Mouse (Mus musculus): ENCODE results near the gene Zscan10.
"Not testable (repeated sequence)": the region's sequence is repeated elsewhere in the genome, so short reads cannot be mapped to it uniquely, and the experiment has no call there.

The Zscan10 gene

DNA sequence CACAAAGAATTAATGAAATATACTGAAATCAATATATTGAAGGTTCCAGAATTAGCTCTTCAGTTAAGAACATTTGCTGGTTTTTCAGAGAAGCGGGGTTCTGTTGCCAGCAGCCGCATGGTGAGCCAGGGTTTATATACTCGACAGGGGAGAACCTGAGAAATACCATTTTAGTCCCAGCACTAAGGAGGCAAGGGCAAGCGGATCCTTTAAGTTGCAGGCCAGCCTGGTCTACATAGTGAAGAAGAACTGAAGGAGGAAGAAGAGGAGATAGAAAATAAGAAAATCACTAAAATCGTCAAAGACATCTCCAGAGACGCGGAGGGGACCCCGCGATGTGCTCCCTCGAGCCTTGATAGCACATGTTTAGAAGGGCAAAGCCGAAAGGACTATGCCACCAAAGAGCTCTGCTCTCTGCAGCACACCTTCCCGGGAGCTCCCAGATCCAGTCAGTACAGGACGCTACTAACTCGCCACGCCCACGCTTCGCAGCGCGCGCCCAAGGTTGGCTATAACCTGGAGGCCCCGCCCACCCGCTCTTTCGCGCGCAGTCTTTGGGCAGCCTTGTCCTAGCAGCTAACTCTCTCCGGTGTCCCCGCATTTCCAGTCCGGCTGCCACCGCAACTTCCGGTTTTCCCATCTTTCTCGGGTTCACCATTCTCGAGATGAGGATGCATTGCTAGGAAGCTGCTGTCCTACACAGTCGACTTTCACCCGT is 8.3 kb upstream of the Zscan10 start:
- peak; percentile 95 for DNase-seq (ENCODE audit: low spot score)

DNA sequence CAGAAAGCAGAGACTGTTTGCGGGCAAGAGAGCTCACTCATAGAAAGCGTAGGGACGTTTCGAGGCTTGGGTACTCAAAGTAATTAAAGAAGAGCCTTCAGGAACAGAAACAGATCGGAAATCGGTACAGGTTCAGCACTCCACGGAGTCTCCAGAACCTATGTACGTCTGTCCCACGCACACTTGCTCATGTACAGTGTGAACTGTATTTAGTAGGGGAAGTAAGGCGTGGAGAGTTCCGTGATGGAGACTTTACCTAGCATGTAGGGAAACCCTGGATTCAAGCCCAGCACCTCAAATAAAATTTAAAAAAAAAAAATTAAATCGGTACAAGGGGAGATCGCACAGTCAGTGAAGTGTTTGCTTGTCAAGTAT is 7.7 kb upstream of the Zscan10 start:
- no peak for DNase-seq (ENCODE audit: low spot score)

DNA sequence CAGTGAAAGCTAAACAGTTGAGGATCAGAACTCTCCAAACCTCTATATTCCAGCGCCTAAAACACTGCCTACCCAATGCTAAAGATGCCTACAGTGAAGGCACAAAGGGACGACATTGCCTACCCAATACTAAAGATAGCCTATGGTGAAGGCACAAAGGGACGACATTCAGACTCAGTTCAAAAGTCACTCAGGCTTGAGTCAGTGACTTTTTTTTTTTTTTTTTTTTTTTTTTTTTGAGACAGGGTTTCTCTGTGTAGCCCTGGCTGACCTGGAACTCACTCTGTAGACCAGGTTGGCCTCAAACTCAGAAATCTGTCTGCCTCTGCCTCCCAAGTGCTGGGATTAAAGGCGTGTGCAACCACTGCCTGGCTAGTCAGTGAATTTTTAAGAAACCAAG is 5.5 kb upstream of the Zscan10 start:
- DNase-seq (ENCODE audit: low spot score): not testable (repeated sequence)

DNA sequence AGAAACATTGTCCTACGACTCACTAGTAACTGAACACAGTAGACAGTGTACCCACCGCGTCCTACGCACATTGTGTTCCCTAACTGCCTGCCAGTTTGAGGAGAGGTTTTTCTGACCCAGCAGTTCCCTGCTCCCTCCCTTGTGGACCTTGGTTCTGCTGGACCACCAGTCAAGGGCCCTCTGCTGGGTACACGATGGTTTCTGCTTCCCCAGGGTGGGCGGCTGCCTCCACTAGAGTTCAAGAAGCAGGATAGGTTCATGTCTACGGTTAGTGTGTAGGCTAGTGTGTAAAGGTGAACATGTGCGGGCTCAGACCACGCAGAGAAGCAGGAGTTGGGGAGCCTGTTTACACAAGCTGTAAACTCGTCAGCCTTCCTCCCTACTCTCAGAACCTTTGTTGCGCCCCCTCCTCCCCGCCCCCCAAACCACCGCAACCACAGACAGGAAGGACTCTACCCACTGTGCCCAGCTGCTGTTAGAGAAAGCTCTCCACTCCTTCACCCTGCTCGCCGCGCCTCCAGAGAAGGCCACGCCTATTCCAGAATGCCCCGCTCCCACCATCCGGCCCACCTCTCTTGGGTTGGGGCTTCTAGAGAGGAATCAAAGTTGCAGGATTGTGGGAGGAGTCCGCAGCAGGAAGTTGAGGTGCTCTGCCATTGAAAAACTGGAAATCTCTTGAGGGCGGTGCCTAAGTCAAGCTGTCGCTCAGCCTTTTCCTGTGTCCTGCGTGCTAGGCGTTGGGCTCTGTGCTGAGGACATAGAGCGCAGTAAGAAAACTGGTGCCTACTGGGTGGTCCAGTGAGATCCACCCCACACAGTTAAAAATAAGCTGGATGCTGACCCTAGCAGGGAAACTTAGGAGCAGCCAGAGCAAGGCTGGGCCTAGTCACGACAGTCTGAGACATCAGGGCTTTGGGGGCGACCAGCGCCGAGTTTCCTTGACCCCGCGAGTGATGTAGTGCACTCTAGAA is 1.8 kb upstream of the Zscan10 start, which contains the start of gene Zfp13:
Gene Zfp13, minus strand, starts transcription at position 906 of the 971 bp plus-strand sequence.
- DNase-seq (ENCODE audit: low spot score): peak; percentile 94

DNA sequence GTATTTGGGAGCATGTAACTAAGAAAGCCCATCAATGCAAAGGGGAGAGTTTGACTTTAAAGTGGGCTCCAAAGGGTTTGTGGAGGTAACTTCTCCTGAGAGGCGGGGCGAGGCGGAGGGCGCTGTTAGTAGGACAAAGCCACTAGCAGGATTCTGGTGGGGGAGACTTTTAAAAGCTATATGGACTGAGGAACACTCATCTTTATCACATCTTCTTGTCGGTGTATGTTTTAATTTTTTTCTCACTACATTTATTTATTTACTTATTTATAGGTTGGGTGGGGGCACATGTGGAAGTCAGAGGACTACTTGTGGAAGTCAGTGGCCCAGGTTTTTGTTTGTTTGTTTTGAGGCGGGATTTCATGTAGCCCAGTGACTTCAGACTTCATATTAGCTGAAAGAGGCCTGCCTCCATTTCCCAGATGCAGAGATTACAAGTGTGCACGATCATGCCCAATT is 1.0 kb upstream of the Zscan10 start:
- DNase-seq (ENCODE audit: low spot score): no peak

DNA sequence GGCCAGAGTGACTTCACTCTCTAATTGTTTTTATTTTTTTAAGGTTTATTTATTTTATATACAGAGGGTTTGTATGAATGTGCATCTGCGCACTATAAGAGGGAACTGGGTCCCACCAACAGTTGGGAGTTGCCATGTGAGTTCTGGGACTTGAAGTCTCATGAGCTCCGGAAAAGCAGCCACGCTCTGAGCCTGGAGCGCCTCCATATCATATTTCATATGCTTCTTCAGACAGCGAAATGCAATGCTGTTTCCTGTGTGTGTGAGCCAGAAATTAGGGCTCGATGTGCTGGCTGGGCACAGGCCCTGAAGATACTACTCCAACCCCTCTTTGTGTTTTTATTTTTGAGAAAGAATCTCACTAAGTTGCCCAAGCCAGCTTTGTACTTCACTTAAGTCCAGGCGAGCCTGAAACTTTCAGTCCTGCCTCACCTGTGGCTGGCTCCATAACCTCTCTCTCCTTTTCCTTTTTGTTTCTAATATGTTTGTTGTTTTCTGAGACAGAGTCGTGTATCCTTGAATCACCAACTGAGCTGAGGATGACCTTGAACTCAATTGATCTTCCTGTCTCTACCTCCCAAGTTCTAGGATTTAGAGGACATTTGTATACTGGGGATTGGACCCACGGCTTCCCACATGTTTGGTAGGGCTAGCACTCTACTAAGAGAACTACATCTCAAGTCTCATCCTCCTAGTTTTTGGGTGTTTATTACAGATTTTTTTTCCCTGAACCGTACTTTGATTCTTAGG is 1.4 kb downstream of the Zscan10 start:
- DNase-seq (ENCODE audit: low spot score): no peak

DNA sequence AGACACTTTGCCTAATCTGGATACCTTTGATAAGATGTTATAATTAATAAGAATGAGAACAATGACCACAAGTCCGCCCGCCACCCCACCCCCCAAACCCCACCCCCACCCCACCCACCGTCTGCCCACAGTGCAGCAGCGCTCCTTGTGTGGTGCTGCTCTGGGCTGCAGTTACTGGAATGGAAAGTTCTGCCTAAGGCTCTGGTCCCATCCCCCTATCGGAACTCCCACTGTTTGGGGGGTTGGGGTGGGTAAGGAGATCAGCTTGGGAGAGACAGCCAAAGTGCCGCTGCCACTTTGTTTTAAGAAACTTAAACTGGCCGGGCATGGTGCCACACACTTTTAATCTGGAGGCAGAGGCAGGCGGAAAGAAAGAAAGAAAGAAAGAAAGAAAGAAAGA is 2.4 kb downstream of the Zscan10 start:
- DNase-seq (ENCODE audit: low spot score): no peak

DNA sequence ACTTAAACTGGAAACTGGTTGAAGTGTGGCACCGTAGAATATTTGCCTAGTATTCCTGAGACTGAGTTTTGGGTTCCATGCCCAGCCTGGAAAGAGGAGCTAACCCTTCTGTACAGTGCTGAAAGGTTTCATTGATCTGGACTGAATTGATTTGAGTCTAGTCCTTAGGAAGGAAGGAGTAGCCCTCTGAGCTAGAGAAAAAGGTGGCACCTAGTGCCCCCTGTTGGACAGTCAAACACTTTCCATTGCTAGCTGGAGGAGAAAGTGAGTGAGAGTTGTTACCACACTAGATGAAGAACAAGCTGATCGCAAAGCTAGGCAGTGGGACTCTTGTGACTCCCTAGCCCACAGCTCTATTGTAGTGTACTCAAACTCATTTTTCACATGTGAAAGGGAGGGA is 2.9 kb downstream of the Zscan10 start:
- peak; percentile 20 for DNase-seq (ENCODE audit: low spot score)

DNA sequence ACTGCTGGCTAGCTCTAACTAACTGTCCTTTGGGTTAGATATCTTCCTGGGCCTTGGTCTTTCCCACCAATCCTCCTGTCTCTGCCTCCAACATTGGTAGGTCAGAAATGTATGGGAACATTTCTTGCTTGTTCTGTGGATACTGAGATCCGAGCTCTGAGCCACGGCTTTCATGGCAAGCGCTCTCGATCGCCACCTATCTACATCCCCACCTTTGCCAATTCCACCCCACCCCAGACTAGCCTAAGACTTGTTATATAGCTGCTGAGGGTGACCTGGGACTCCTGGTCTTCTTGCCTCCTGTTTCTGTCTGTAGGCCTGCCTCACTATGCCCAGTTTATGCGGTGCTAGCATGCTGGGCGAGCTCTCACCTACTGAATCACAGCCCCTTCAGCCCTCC is 3.7 kb downstream of the Zscan10 start:
- DNase-seq (ENCODE audit: low spot score): no peak

DNA sequence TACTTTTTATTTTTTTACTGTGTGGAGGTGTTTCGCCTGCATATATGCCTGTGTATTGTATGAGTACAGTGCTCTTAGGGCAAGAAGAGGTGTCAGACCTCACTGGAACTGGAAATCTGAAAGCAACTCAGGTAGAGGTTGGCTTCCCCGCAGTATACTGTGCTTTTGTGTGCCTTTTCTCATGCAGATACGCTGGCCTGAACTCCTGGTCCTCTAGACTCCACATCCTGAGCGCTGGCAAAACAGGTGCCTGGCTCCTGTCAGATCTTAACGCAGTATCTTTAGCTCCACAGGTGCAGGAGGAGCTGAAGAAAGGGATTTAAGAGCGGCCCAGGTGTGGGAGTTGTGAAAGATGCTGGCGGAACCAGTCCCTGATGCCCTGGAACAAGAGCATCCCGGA is 4.6 kb downstream of the Zscan10 start:
- no peak for DNase-seq (ENCODE audit: low spot score)

DNA sequence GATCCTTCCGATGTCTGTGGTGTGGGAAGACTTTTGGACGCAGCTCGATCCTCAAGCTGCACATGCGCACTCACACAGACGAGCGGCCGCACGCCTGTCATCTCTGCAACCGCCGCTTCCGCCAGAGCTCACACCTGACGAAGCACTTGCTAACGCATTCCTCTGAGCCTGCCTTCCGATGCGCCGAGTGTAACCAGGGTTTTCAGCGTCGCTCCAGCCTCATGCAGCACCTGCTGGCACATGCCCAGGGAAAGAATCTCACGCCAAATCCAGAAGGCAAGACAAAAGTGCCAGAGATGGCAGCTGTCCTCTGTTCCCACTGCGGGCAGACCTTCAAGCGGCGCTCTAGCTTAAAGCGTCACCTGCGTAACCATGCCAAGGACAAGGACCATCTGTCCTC is 9.0 kb downstream of the Zscan10 start:
- DNase-seq (ENCODE audit: low spot score): no peak

DNA sequence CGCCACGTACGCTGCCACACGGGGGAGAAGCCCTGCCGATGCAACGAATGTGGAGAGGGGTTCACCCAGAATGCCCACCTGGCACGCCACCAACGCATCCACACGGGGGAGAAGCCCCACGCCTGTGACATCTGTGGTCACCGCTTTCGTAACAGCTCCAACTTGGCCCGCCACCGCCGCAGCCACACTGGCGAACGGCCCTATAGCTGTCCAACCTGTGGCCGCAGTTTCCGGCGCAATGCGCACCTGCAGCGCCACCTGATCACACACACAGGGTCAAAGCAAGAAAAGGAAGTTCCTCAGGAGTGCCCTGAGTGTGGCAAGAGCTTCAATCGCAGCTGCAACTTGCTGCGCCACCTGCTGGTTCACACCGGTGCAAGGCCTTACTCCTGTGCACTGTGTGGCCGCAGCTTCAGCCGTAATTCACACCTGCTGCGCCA is 9.7 kb downstream of the Zscan10 start:
- DNase-seq (ENCODE audit: low spot score): peak; percentile 74

DNA sequence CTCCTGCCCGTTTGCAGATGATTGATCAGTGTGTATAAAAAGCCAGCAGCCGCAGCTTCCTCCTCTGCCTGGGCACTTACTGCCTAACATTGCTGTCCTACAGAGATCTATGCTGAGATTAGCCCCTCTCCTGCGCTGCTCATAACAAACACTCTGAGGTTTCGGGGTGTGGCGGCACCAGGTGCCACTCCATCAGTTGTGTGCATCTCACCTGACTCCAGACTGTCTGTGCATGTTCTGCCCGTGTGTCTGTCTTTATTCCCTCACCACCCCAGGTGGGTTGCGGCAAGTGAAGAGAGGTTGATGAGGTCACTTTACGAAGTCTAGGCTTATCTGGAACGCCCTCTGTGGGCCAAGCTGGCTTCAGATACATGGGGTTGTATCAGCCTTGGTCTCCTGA is 16.4 kb downstream of the Zscan10 start:
- peak; percentile 10 for DNase-seq (ENCODE audit: low spot score)

DNA sequence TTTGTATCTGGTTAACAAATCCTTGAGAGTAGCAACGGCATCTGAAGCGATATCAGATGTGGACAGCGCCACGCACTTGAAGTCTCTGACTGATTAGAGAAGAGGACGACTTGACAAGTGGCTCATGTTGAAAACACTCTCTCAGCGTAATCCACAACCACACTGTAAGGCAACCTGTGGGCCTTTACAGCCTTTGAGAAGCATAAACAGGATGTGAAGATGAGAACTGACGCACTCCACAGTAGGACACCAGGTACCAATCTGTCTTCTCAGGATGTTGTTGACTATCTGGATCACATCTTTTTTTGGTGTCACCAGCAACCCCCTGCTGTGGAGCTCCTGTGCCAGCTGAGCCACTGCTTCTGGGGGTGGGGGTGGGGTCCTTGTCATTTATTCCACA is 19.7 kb downstream of the Zscan10 start:
- DNase-seq (ENCODE audit: low spot score): peak; percentile 21

DNA sequence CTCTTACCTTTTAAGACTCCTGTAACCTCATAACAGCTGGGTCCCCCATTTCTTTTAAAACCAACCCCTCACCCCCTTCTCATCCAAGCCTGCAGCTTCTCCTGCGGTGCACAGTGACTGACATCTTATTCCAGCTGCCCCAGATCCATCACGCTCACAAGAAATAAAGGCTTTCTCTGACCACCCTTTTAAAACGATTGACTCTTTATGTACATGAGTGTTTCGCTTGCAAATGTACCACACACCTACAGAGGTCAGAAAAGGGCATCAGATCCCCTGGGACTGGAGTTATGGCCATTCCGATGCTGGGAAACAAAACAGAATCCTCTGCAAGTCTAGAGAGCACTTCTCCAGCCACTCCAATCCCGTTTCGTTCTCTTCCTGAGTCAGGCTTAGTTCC is 27.2 kb downstream of the Zscan10 start:
- no peak for DNase-seq (ENCODE audit: low spot score)

DNA sequence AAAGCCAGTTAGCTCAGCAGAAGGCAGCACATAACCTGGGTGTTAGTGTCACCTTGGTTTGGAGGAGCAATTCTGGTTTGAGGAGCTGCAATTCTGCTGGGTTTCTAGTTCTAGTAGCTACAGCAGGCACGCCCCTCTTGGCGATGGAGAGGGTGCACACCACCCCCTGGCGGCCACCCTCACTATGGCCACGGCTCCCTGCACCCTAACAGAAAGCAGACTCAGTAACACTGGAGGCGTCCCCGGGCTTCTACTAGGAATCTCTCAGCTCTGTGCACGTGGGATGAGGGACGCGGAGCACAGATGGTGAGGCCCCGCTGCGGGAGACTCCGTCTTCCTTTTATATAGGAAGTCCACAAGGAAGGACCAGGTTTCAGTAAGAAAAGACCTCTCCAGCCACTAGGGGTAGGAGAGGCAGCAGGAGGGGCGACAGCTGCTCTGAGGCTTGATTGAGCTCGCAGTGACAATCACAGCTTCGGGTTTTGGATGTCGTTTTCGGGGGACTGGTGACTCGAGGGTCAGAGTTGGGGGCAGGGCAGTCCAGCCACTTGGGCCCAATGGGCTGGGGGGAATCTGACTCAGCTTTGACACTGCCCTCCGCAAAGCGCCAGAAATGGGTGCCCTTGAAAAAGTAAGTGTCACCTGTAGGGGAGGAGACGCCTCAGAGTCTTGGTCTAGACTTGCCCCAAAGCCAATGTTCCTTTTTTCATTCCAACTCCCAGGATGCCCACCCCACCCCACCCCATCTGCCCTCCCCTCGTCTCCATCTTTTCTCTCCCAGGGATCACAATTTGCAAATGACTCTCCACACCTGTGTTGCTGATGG is 29.8 kb downstream of the Zscan10 start:
- peak; percentile 73 for DNase-seq (ENCODE audit: low spot score)

DNA sequence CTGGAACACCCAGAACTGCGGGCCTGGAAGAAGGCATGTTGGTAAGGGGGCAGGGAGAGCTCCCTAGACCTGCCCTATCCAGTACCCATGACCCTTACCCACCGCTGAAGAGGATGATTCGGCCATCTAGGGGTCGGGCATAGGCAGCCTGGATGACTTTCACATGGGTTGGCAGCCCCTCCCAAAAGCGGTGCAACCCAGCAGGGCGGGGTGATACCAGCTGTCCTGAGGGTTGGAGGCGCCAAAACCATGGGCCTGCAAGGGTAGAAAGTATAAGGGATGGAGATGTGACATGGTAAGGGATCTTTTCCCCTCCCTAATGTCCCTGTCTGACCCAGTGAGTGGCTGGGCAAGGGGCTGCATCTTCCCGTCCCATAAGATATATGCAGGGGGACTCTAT is 30.6 kb downstream of the Zscan10 start:
- no peak for DNase-seq (ENCODE audit: low spot score)

DNA sequence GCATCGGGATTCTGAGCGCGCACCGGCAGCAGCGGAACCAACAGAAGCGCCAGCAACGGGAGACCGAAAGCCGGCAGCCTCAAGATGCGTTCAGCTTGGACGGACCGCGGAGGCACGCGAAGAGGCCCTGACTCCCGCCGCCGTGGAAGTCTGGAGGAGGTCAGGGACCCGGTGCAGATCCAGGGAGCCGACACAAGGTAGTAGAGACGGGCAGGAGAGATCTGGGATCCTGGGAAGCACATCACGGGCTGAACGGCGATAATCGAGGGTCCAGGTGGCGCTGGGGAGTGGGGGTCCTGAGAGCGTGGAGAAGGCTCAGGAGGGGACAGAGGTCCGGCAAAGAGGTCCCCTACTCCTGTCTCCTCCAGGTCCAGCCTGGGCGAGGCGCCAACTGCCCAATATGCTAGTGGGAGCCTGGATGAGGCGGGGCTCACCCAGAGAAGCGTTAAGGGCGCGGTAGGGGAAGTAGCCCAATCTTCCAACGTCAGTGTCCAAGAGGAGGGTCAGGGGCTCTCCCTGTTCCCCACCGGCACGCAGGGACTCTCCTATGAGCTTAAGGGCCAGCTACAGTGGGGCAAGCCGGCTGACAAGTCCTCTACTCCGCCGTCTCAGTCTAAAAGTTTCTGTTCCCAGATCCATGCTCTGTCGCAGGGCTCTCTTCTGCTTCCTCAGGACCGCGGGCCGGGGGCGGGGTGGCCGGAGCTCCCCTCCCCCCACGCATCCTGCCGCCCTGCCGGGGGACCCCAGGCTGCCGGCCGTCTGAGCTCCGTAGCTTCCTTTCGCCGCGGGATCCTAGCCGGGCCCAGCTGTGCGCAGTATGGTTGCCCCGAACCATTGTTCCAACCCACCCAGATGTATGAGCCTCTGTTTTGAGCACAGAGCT is 44.2 kb downstream of the Zscan10 start, which contains the start of gene Mmp25:
Gene Mmp25, minus strand, starts transcription at position 665 of the 883 bp plus-strand sequence.
- no peak for DNase-seq (ENCODE audit: low spot score)

DNA sequence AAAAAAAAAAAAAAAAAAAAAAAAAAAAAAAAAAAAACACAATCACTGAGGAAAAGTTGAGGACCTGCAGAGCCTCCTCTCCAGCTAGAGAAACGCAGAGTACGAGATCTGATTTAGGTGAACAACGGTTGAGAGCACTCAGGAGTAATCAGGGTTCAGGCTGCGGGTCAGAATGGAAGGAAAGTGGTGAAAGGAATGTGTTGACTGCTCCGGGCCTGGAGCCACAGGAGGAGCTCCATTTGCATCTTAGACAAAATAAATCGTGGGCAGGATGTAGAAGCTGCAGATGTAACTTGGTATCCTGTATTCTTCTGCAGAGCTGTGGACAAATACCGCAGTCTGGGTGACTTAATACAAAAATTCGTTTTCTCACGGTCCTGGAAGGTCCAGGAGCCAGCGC is 45.2 kb downstream of the Zscan10 start:
- DNase-seq (ENCODE audit: low spot score): no peak

DNA sequence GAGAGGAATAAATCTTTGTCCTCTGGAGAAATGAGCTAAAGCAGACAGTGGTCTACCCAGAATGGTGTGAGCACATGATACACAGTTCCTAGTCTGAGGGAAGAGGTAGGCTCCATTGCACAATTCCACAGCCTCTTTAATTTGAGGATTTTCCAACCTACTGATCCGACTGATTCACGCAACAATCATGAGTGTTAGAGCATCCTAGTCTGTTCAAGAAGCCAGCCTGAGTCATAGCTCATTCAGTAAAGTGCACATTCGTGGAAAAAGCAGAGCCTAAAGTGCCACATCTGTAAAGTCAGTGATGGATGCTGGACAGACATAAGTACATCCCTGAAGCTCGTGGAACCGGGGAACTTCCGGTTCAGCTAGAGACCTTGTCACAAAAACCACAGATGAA is 50.7 kb downstream of the Zscan10 start:
- DNase-seq (ENCODE audit: low spot score): no peak

All from lung, postnatal 25 days (tissue).